Mouse (Mus musculus): ENCODE results near the gene Btg3.

DNA sequence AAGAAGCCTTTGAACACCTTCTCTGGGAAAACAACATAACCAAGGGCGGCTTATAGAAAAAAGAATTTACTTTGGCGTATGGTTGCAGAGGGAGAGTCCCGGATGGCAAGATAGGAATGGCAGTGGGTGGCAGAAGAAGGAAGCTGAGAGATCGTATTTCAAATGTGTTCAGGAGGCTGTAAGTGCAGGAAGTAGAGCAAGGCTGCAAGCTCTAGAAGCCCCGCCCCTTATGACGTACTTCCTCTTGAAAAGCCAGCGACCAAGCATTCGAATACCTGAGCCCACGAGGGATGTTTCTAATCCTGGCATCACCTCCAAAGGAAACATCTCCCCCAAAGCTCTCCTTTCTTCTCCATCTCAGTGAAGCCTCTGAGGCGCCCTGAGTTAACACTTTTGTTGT, 33.0 kb upstream of the Btg3 start:
- TF ChIP-seq POLR2A (IDR thresholded peaks at IDR 0.05; ENCODE audit: low read depth, low read length) = no peak
- no peak for TF ChIP-seq EP300 (IDR thresholded peaks at IDR 0.05; ENCODE audit: low read length)
- TF ChIP-seq CTCF (conservative IDR thresholded peaks at IDR 0.05 in 1 of 2, IDR thresholded peaks at IDR 0.05 in 1 of 2; ENCODE audit: low read depth in 2 of 2, low read length in 2 of 2) = no peak
- no peak for TF ChIP-seq ZKSCAN1 (IDR thresholded peaks at IDR 0.05; ENCODE audit: borderline replicate concordance, low read depth, low read length)
- no peak for TF ChIP-seq GABPA (IDR thresholded peaks at IDR 0.05; ENCODE audit: insufficient replicate concordance, low read depth, low read length)
- TF ChIP-seq JUND (conservative IDR thresholded peaks at IDR 0.05; ENCODE audit: low read depth, low read length) = no peak
- no peak for TF ChIP-seq NELFE (IDR thresholded peaks at IDR 0.05; ENCODE audit: low read depth, low read length)
- TF ChIP-seq TCF12 (IDR thresholded peaks at IDR 0.05; ENCODE audit: low read depth, low read length) = no peak
- TF ChIP-seq ZC3H11A (IDR thresholded peaks at IDR 0.05; ENCODE audit: low read depth, low read length) = no peak
- TF ChIP-seq USF1 (IDR thresholded peaks at IDR 0.05; ENCODE audit: low read depth, low read length) = no peak
- no peak for TF ChIP-seq CHD2 (IDR thresholded peaks at IDR 0.05; ENCODE audit: low read length)
